Mouse (Mus musculus): ENCODE measurements at regions not wholly inside any gene's neighbourhood (a gene's known extent, or its start where the extent isn't known, plus 50 kb on each side); places are given as distances from the start of the nearest gene placed in this dataset.

GRCm38 (mm10) chr4:7143676-7144075 lies 1095.2 kb downstream of the Car8 start:
- DNase-seq (ENCODE audit: low read depth, low spot score), result no peak

- DNase-seq (ENCODE audit: low read depth, low spot score), result no peak
These were observed 1096.1 kb downstream of the Car8 start for GRCm38 (mm10) chr4:7142781-7143180.

- no peak for DNase-seq (ENCODE audit: low read depth, low spot score)
These were observed 1126.7 kb downstream of the Car8 start for GRCm38 (mm10) chr4:7112159-7112558.

- no peak for DNase-seq (ENCODE audit: low read depth, low spot score)
These were observed 1145.9 kb downstream of the Car8 start for GRCm38 (mm10) chr4:7092957-7093356.

GRCm38 (mm10) chr4:7091201-7091814 lies 1147.5 kb downstream of the Car8 start:
- DNase-seq (ENCODE audit: low read depth, low spot score), result no peak

All from retina, postnatal 7 days (tissue).